Mouse (Mus musculus): ENCODE data around the gene Gckr. TPM values are rescaled to one million over a fixed set of nuclear protein-coding genes. Genes with fewer than 3 reads are reported as not detected.
"Not testable (repeated sequence)": the region's sequence is repeated elsewhere in the genome, so short reads cannot be mapped to it uniquely, and the experiment has no call there.

Gene Gckr
- total RNA-seq, 2 experiments from 2014 or later: 0.39 to 17.9 TPM

- DNase-seq (ENCODE audit: low spot score in 2 of 2): no peak
Observed at GRCm38 (mm10) chr5:31294964-31295605, 2.2 kb upstream of the Gckr start.

- peak in 1 of 2 experiments; percentile 9 for DNase-seq (ENCODE audit: low spot score in 2 of 2)
Observed at GRCm38 (mm10) chr5:31295606-31296141, 1.6 kb upstream of the Gckr start, which contains the start of gene Fndc4. TSS of gene Fndc4 (minus strand) at chr5:31296080.

- DNase-seq (ENCODE audit: low spot score in 2 of 2): no peak
Observed at GRCm38 (mm10) chr5:31297981-31298380, 738 bp downstream of the Gckr start.

GRCm38 (mm10) chr5:31298486-31298885 lies 1.2 kb downstream of the Gckr start:
- DNase-seq (ENCODE audit: low spot score in 2 of 2): no peak

- no peak for DNase-seq (ENCODE audit: low spot score in 2 of 2)
Observed at GRCm38 (mm10) chr5:31301866-31302265, 4.6 kb downstream of the Gckr start.

GRCm38 (mm10) chr5:31303093-31303492 lies 5.8 kb downstream of the Gckr start:
- DNase-seq (ENCODE audit: low spot score in 2 of 2): no peak

- DNase-seq (ENCODE audit: low spot score in 2 of 2): no peak
Observed at GRCm38 (mm10) chr5:31312806-31313205, 15.6 kb downstream of the Gckr start.

GRCm38 (mm10) chr5:31322776-31323175 lies 25.5 kb downstream of the Gckr start:
- DNase-seq (ENCODE audit: low spot score in 2 of 2): no peak

GRCm38 (mm10) chr5:31324085-31324484 lies 26.8 kb downstream of the Gckr start:
- no peak for DNase-seq (ENCODE audit: low spot score in 2 of 2)

GRCm38 (mm10) chr5:31326850-31327249 lies 29.6 kb downstream of the Gckr start:
- no peak for DNase-seq (ENCODE audit: low spot score in 2 of 2)

GRCm38 (mm10) chr5:31328255-31328654 lies 31.0 kb downstream of the Gckr start:
- DNase-seq (ENCODE audit: low spot score in 2 of 2): peak in 1 of 2 experiments; percentile 13

GRCm38 (mm10) chr5:31357586-31357985 lies 60.3 kb downstream of the Gckr start:
- DNase-seq (ENCODE audit: low spot score in 2 of 2): not testable (repeated sequence)

GRCm38 (mm10) chr5:31360955-31361354 lies 63.7 kb downstream of the Gckr start:
- no peak for DNase-seq (ENCODE audit: low spot score in 2 of 2)

Other genes starting within 250 kb of the Gckr start
- gene Atraid, start 249.1 kb upstream of the Gckr start, total RNA-seq (2021): 100 to 1,000 TPM; 109 to 115 TPM
- gene Slc5a6, start 248.5 kb upstream of the Gckr start, total RNA-seq (2021): 10 to 100 TPM; 18.8 to 20.9 TPM
- gene Cad, start 242.7 kb upstream of the Gckr start, total RNA-seq (2021): 10 to 100 TPM; 33.0 to 40.2 TPM
- not detected for gene Dnajc5g, start 191.2 kb upstream of the Gckr start, total RNA-seq (2021)
- gene Slc30a3, start 189.2 kb upstream of the Gckr start, total RNA-seq (2021): under 1 TPM; 0.34 to 0.50 TPM
- 1 to 10 TPM; 1.8 to 4.2 TPM for gene Trim54, start 180.7 kb upstream of the Gckr start, total RNA-seq (2021)
- not detected for gene Ucn, start 158.6 kb upstream of the Gckr start, total RNA-seq (2021)
- gene Mpv17, start 143.2 kb upstream of the Gckr start, total RNA-seq (2021): 10 to 100 TPM; 51.9 to 52.7 TPM
- 1 to 10 TPM; 2.7 to 3.3 TPM for gene Gm29609, start 117.5 kb upstream of the Gckr start, total RNA-seq (2021)
- gene Gtf3c2, start 117.3 kb upstream of the Gckr start, total RNA-seq (2021): 10 to 100 TPM; 87.2 to 88.0 TPM
- gene Snx17, start 104.2 kb upstream of the Gckr start, total RNA-seq (2021): 100 to 1,000 TPM; 113 TPM
- gene Eif2b4, start 104.0 kb upstream of the Gckr start, total RNA-seq (2021): 10 to 100 TPM; 36.8 to 41.9 TPM
- 10 to 100 TPM; 32.3 to 33.7 TPM for gene Zfp513, start 95.1 kb upstream of the Gckr start, total RNA-seq (2021)
- gene Ppm1g, start 76.8 kb upstream of the Gckr start, total RNA-seq (2021): 100 to 1,000 TPM; 107 to 117 TPM
- gene Nrbp1, start 56.6 kb upstream of the Gckr start, total RNA-seq (2021): 100 to 1,000 TPM; 113 TPM
- 1 to 10 TPM in 1 of 2 experiments, under 1 TPM in 1; 0.98 to 1.0 TPM for gene Gm9970, start 56.2 kb upstream of the Gckr start, total RNA-seq (2021)
- gene Krtcap3, start 45.8 kb upstream of the Gckr start, total RNA-seq (2021): 1 to 10 TPM; 5.7 to 9.1 TPM
- 10 to 100 TPM; 40.8 to 44.9 TPM for gene Ift172, start 6.3 kb upstream of the Gckr start, total RNA-seq (2021)
- gene Fndc4, start 1.4 kb upstream of the Gckr start, total RNA-seq (2021): 10 to 100 TPM; 12.8 to 18.3 TPM
- 10 to 100 TPM; 34.2 to 34.8 TPM for gene Zfp512, start 155.0 kb downstream of the Gckr start, total RNA-seq (2021)
- gene 4930548H24Rik, start 188.3 kb downstream of the Gckr start, total RNA-seq (2021): under 1 TPM; 0.50 to 0.62 TPM
- 10 to 100 TPM; 28.0 to 28.7 TPM for gene Gpn1, start 197.3 kb downstream of the Gckr start, total RNA-seq (2021)
- gene Slc4a1ap, start 229.6 kb downstream of the Gckr start, total RNA-seq (2021): 10 to 100 TPM; 34.7 to 39.1 TPM
- gene Supt7l, start 230.4 kb downstream of the Gckr start, total RNA-seq (2021): 10 to 100 TPM; 26.6 to 27.6 TPM